Mouse (Mus musculus): ENCODE data around the gene Reg3b.
A peak's percentile ranks its signal among the peaks of the same experiment; 100 is the strongest.
"Not testable (repeated sequence)": the region's sequence is repeated elsewhere in the genome, so short reads cannot be mapped to it uniquely, and the experiment has no call there.

Reg3b gene

GRCm38 (mm10) chr6:78370357-78370756, at the start of gene Reg3b:
TSS of gene Reg3b (plus strand) at chr6:78370657.
- no peak for DNase-seq

- no peak for DNase-seq
These were observed 42.7 kb upstream of the Reg3b start for GRCm38 (mm10) chr6:78327798-78328197.

- no peak for DNase-seq
These were observed 41.3 kb upstream of the Reg3b start for GRCm38 (mm10) chr6:78329166-78329565.

- DNase-seq: peak; percentile 32 to 43
These were observed 38.4 kb upstream of the Reg3b start for GRCm38 (mm10) chr6:78331919-78332569.

- DNase-seq: no peak
These were observed 30.2 kb upstream of the Reg3b start for GRCm38 (mm10) chr6:78340296-78340695.

- DNase-seq: no peak
These were observed 28.8 kb upstream of the Reg3b start for GRCm38 (mm10) chr6:78341689-78342088.

- DNase-seq: no peak
These were observed 8.4 kb upstream of the Reg3b start for GRCm38 (mm10) chr6:78361971-78362563.

GRCm38 (mm10) chr6:78378765-78379164, 8.3 kb downstream of the Reg3b start, which contains the start of gene Reg3d:
TSS of gene Reg3d (minus strand) at chr6:78378865.
- DNase-seq: no peak

- no peak for DNase-seq
These were observed 10.0 kb downstream of the Reg3b start, which contains the start of gene Reg3a for GRCm38 (mm10) chr6:78380409-78380808. TSS of gene Reg3a (plus strand) at chr6:78380709.

- DNase-seq: no peak
These were observed 15.2 kb downstream of the Reg3b start for GRCm38 (mm10) chr6:78385609-78386008.

- DNase-seq: not testable (repeated sequence)
These were observed 24.9 kb downstream of the Reg3b start, which contains the start of gene Reg2 for GRCm38 (mm10) chr6:78395323-78395722. TSS of gene Reg2 (plus strand) at chr6:78395623.

- not testable (repeated sequence) for DNase-seq
These were observed 52.0 kb downstream of the Reg3b start, which contains the start of gene Reg1 for GRCm38 (mm10) chr6:78422411-78422810. TSS of gene Reg1 (plus strand) at chr6:78422711.

Data from cerebellum, postnatal 14 days (tissue).